Mouse (Mus musculus) sigmoid colon, adult 10 weeks (tissue): ENCODE results near the gene Hs3st6. TPM values are rescaled to one million over a fixed set of nuclear protein-coding genes. Genes with fewer than 3 reads are reported as not detected.

Experiments used
- polyA plus RNA-seq: library from polyadenylated mRNA; stranded (reverse); fragments of 350-450 nt; fragmentation: Illumina TruSeq; extraction: RNeasy Lipid Tissue Mini Kit (QIAGEN cat#74804); gene quantifications from one replicate; pipeline ENCODE4 v1.2.3, GENCODE M21; 2014; ENCODE audit warnings: low read depth, low replicate concordance

Gene Hs3st6
- not detected for polyA plus RNA-seq

DNA sequence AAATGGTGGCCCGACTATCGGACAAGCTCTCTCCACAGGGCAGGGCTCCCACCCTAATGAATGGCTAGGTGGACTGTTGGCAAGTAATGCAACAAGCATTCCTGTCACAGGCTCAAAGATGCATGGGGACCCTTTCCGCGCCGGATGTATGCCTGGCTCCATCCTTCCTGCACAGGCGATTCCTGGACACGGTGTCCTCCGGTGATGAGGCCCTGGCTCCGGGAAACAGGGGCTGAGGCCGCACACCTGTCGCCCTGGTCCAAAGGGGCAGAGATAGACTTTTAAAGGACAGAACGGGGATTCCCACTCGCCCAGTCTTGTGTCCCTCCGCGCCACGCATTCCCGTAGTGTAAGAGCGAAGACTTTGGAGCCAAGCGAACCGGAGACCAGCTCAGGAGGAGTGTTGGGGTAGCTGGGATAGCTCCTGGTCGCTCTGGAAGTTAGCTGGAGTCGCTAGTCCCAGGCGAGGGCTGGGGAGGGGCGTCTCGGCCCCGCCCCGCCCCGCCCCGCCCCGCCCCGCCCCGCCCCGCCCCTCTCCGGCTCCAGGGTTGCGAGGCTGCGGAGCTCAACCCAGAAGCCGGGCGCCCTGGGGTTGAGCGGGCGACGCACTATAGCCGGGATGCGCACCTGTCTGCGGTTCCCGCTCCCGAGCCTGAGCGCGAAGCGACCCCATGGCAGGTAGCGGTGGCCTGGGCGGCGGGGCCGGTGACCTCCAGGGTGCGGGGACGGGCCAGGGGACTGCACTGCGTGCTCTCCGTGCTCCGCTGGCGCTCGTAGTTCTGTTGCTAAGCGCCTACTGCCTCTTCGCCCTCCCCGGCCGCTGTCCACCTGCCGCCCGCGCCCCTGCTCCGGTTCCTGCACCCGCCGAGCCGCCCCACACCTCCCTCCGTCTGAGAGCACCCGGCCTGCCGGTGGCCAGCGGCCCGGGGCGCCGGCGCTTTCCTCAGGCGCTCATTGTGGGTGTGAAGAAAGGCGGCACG lies at the start of gene Hs3st6:
Gene Hs3st6 (plus strand): TSS at position 574 of the 980 bp plus-strand sequence.

DNA sequence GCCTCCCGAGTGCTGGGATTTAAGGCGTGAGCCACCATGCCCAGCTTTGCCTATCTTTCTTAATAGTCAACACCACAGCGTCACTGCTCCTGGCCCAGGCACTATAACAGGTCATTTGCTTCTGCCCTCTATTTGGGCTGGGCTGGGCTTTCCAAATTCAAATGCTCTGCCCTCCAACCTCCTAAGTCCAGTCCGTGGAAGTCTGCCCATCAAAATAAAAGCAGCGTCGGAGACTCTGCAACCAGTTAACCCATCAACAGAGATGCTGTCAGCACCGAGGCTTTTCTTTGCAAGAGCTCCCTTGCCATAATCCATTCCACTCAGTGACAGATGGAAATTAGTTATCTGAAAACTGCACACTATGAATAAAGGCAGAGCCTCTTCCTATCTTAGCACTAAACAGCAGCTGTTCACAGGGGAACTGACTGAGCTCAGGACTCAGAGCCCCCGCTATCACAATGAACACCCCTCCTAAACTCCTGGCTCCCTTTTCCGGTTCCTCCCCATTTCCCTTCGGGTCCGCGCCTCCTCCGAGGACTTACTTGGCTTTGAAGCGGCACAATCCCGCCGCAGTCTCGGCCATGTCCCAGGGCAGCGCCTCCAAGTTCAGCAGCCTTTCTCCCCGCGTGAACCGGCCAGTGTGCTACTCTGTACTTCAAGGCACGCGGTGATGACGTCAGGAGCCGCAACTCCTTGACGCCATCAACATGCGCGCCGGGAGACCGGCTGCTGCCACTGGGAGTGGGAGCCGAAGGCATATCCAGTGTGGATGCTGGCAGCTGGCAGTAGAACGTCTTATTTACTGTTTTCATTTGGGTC lies 45.6 kb upstream of the Hs3st6 start, which contains the start of gene Tbl3:
Gene Tbl3 (minus strand): TSS at position 679 of the 819 bp plus-strand sequence.

DNA sequence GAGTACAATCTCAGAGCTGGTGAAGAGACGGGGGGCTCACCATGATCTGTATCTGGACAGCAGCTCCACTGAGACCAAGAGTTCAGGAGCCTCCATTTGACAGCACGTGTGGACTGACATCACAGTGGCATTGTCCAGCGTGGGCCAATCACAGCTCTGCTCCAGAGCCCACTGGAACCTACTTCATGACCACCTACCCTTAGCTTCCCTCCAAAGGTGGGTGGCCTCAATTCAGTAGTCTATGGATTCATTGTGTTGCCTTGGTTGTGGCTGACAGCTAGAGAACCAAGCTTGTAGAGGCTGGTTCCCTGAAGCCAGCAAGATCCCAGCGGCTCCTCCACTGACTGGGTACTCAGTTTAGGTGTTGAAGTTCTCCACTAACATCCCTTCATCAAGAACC lies 34.8 kb upstream of the Hs3st6 start, which contains the start of the genes Rnf151 and Rps2:
Gene Rnf151 (minus strand): TSS at position 121 of the 400 bp plus-strand sequence.
Gene Rps2 (plus strand): TSS at position 174 of the 400 bp plus-strand sequence.

DNA sequence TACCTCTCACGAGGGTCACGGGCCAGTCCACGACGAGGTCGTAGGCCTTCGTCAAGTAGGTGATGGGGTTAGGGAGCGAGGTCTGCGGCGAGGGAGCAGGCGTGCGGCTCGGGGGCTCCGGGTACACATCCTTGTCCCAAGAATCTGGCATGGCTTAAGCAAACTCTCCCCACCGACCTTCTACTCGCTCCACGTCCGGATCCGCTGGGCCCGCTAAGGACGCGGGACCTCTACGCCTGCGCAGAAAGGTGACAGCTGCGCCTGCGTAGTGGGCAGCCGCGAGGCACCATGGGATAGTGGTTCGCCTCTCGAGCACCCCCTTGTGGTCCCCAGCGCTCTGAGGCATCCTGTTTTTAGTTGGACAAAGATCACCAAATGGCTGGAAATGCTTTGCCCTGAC lies 28.6 kb upstream of the Hs3st6 start, which contains the start of gene Ndufb10:
Gene Ndufb10 (minus strand): TSS at position 295 of the 400 bp plus-strand sequence.

DNA sequence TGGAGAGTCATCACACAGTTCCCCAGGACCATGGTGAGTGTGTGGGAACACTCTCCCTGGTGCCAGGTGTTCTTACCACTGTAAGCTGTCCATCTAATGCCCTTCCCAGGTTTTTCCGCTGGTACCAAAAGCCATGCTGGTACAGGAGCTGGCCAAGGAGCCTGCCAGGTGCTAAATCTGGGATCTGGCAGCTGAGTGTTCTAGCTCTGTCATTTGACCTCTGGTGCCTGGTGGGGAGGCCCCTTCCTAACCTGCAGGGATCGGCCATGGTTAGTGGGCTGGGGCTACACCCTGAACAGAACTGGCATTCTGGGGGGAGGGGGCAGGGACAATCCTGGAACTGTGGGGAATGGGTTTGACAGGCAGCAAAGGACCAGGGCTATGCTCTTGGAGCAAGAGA lies 25.2 kb upstream of the Hs3st6 start, which contains the start of gene Rpl3l:
Gene Rpl3l (plus strand): TSS at position 203 of the 400 bp plus-strand sequence.

DNA sequence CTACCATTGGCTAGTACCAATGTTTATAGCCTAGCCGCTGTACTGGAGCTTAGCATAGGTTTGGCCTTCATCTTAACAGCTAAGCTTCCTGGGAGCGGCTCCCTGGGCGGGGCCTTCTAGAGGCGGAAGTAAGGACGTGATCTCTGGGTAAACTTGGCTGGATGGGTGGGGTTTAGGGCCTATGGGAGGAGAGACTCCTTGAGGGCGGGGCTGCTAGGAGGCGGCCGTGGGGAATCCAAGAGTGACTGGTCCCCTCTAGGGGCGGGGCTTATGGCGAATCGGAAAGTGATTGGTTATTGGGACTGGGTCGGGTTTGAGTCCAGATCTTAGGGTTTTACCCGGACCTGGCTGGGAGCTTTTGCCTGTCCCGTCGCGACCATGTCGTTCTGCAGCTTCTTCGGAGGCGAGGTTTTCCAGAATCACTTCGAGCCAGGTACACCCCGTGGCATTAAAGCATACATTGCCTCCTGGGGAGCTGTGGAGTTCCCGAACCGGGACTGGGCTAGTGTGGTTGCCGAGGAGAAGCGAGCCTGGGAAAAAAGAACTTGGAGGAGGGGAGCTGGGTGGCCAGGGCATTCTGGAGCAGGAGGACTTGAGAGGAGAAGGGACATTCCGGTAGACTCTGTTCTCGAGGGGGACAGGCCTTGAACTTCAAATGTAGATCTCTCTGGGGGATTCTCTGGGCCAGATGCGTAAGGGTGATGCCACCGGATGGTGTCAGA lies 16.3 kb upstream of the Hs3st6 start, which contains the start of gene Msrb1:
Gene Msrb1 (plus strand): TSS at position 313 of the 722 bp plus-strand sequence.

DNA sequence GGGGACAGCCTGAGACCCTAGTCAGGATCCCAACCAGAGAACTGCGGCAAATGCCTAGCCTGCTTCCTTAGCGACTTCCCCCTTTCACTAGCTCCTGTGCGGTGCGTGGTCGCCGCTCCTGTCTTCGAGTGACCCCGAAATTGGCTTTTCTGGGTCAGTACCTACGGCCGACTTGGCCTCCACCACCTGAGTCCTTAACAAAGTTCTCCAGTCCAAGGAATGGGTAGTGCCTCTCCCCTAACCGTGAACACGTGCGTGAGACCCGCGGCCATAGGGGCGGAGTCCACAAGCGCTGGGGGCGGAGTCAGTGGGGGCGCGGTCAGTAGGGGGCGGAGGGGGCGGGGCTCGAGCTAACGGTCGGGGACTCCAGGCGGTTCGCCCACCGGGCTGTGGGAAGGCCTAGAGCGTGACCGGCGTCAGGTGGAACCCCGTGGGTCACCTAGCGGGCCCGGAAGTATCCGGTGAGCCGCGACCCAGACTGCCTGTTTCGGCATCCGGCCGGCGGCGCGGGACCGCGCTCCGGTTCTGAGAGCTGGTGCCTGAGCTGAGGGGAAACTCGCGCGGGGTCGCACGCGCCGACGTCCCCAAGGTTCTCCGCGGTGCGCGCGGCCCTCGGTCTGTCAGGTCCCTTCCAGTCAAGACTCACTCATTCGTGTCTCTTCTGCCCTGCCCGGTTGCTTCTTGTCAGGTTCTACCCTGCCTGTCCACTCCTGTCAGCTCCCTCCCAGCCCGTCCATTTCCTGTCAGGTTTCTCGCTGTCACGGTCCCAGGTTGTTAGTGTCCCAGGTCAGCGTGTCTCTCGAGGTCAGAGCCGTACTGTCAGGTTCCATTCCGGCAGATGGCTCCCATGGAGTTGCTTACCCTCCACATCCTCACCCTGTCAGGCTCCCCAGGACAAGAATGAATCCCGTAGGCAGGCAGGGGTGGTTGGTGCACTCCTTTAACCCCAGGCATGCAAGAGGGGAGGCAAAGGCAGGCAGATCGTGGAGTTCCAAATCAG lies 51.5 kb downstream of the Hs3st6 start, which contains the start of gene Meiob:
Gene Meiob (plus strand): TSS at position 338 of the 1,000 bp plus-strand sequence.

Other genes with a start within 250 kb of the Hs3st6 start
- 12.6 TPM for gene Traf7, start 225.1 kb upstream of the Hs3st6 start, polyA plus RNA-seq
- gene Rab26, start 218.8 kb upstream of the Hs3st6 start, polyA plus RNA-seq, result 0.35 TPM
- 12.2 TPM for gene Pkd1, start 203.2 kb upstream of the Hs3st6 start, polyA plus RNA-seq
- gene Tsc2, start 120.4 kb upstream of the Hs3st6 start, polyA plus RNA-seq, result 12.6 TPM
- gene Nthl1, start 120.3 kb upstream of the Hs3st6 start, polyA plus RNA-seq, result 0.35 TPM
- 6.4 TPM for gene Slc9a3r2, start 102.7 kb upstream of the Hs3st6 start, polyA plus RNA-seq
- gene Npw, start 94.5 kb upstream of the Hs3st6 start, polyA plus RNA-seq, result not detected
- gene Zfp598, start 83.3 kb upstream of the Hs3st6 start, polyA plus RNA-seq, result 3.1 TPM
- 1.1 TPM for gene Syngr3, start 63.0 kb upstream of the Hs3st6 start, polyA plus RNA-seq
- 13.7 TPM for gene Gfer, start 56.8 kb upstream of the Hs3st6 start, polyA plus RNA-seq
- gene Noxo1, start 56.8 kb upstream of the Hs3st6 start, polyA plus RNA-seq, result 14.0 TPM
- gene Tbl3, start 45.3 kb upstream of the Hs3st6 start, polyA plus RNA-seq, result not detected
- gene Rnf151, start 34.9 kb upstream of the Hs3st6 start, polyA plus RNA-seq, result not detected
- gene Rps2, start 34.9 kb upstream of the Hs3st6 start, polyA plus RNA-seq, result 513 TPM
- 96.4 TPM for gene Ndufb10, start 28.5 kb upstream of the Hs3st6 start, polyA plus RNA-seq
- not detected for gene Rpl3l, start 25.2 kb upstream of the Hs3st6 start, polyA plus RNA-seq
- 5.8 TPM for gene Msrb1, start 16.3 kb upstream of the Hs3st6 start, polyA plus RNA-seq
- gene Meiob, start 51.3 kb downstream of the Hs3st6 start, polyA plus RNA-seq, result 0.95 TPM
- 10.6 TPM for gene Hagh, start 87.2 kb downstream of the Hs3st6 start, polyA plus RNA-seq
- gene Fahd1, start 97.4 kb downstream of the Hs3st6 start, polyA plus RNA-seq, result 194 TPM
- not detected for gene Igfals, start 113.0 kb downstream of the Hs3st6 start, polyA plus RNA-seq
- gene Nubp2, start 133.4 kb downstream of the Hs3st6 start, polyA plus RNA-seq, result 2.7 TPM
- not detected for gene Spsb3, start 133.7 kb downstream of the Hs3st6 start, polyA plus RNA-seq
- 2.0 TPM for gene Eme2, start 142.1 kb downstream of the Hs3st6 start, polyA plus RNA-seq
- 1.8 TPM for gene Mrps34, start 142.1 kb downstream of the Hs3st6 start, polyA plus RNA-seq
- gene Nme3, start 143.5 kb downstream of the Hs3st6 start, polyA plus RNA-seq, result 1.0 TPM
- gene Mapk8ip3, start 184.0 kb downstream of the Hs3st6 start, polyA plus RNA-seq, result 7.2 TPM
- 62.0 TPM for gene Jpt2, start 207.7 kb downstream of the Hs3st6 start, polyA plus RNA-seq